Mouse (Mus musculus) MEL (cell line): ENCODE results near the gene Gm17018. TPM values are rescaled to one million over a fixed set of nuclear protein-coding genes. Genes with fewer than 3 reads are reported as not detected.

Experiments
- DNase-seq: peaks from one replicate; pipeline ENCODE4 v3.0.0; 2011; ENCODE audit warnings: low read depth, low spot score
- H3K27ac ChIP-seq: 2 replicates; pipeline ENCODE4 v1.5.1; 2012; ENCODE audit warnings: low read depth, mild to moderate bottlenecking, control low read depth, low read length, moderate library complexity; ENCODE audit not compliant: control insufficient read depth
- H3K27me3 ChIP-seq, 2 experiments: fragments of 150-350 bp in 1 of 2; sonication (generic) in 1 of 2; 2 replicates each; pipeline ENCODE4 v1.6.1; 2012; ENCODE audit warnings: low read length in 2 of 2, mild to moderate bottlenecking in 2 of 2, improper control_type of control experiment in 1 of 2, moderate library complexity in 1 of 2; ENCODE audit not compliant: insufficient read depth in 2 of 2, control insufficient read depth in 1 of 2
- H3K36me3 ChIP-seq, 2 experiments: 2 replicates each; pipeline ENCODE4 v1.6.1; 2012 to 2014; ENCODE audit warnings: low read length in 2 of 2, improper control_type of control experiment in 1 of 2, inconsistent platforms in 1 of 2, mild to moderate bottlenecking in 1 of 2; ENCODE audit not compliant: insufficient read depth in 2 of 2, control insufficient read depth in 1 of 2
- H3K4me1 ChIP-seq, 2 experiments: fragments of 150-350 bp in 1 of 2; sonication (generic) in 1 of 2; 2 replicates each; pipeline ENCODE4 v1.6.1; 2012; ENCODE audit warnings: low read length in 2 of 2, improper control_type of control experiment in 1 of 2, mild to moderate bottlenecking in 1 of 2; ENCODE audit not compliant: insufficient read depth in 2 of 2, control insufficient read depth in 1 of 2
- H3K4me3 ChIP-seq, 2 experiments: fragments of 150-350 bp in 1 of 2; sonication (generic) in 1 of 2; 2 replicates each; pipeline ENCODE4 v1.5.1; 2012; ENCODE audit warnings: low read depth in 2 of 2, low read length in 2 of 2, mild to moderate bottlenecking in 2 of 2, moderate library complexity in 2 of 2, control low read depth in 1 of 2, improper control_type of control experiment in 1 of 2; ENCODE audit not compliant: control insufficient read depth in 1 of 2, insufficient read depth in 1 of 2
- H3K79me2 ChIP-seq: 2 replicates; pipeline ENCODE4 v1.6.1; 2012; ENCODE audit warnings: mild to moderate bottlenecking, low read length, moderate library complexity; ENCODE audit not compliant: control insufficient read depth, poor library complexity, insufficient read depth
- H3K9ac ChIP-seq: 2 replicates; pipeline ENCODE4 v1.6.1; 2012; ENCODE audit warnings: low read depth, mild to moderate bottlenecking, control low read depth, low read length, moderate library complexity; ENCODE audit not compliant: control insufficient read depth, poor library complexity, severe bottlenecking
- H3K9me3 ChIP-seq: fragments of 150-350 bp; sonication (generic); replicated peaks from 2 replicates; pipeline ENCODE4 v1.6.1; 2012; ENCODE audit warnings: mild to moderate bottlenecking, low read length, improper control_type of control experiment, moderate library complexity; ENCODE audit not compliant: insufficient read depth
- CHD1 ChIP-seq: IDR thresholded peaks from 2 replicates; pipeline ENCODE4 v1.6.1; 2012; ENCODE audit warnings: low read depth, mild to moderate bottlenecking, inconsistent platforms, low read length, improper control_type of control experiment
- CHD2 ChIP-seq: IDR thresholded peaks from 2 replicates; pipeline ENCODE4 v1.6.1; 2011; ENCODE audit warnings: low read length, improper control_type of control experiment
- E2F4 ChIP-seq: IDR thresholded peaks from 2 replicates; pipeline ENCODE4 v1.6.1; 2011; ENCODE audit warnings: low read depth, low read length, improper control_type of control experiment, borderline replicate concordance
- ELF1 ChIP-seq: IDR thresholded peaks from 2 replicates; pipeline ENCODE4 v1.6.1; 2014; ENCODE audit warnings: low read depth, mild to moderate bottlenecking, inconsistent platforms, low read length, improper control_type of control experiment, moderate library complexity
- GABPA ChIP-seq: IDR thresholded peaks from 2 replicates; pipeline ENCODE4 v1.6.1; 2012; ENCODE audit warnings: low read depth, mild to moderate bottlenecking, inconsistent platforms, low read length, improper control_type of control experiment, moderate library complexity
- HCFC1 ChIP-seq: IDR thresholded peaks from 2 replicates; pipeline ENCODE4 v1.6.1; 2012; ENCODE audit warnings: low read depth, mild to moderate bottlenecking, inconsistent platforms, low read length, improper control_type of control experiment, moderate library complexity
- KAT2A ChIP-seq: conservative IDR thresholded peaks from 2 replicates; pipeline ENCODE4 v1.6.1; 2012; ENCODE audit warnings: low read depth, low read length, improper control_type of control experiment, inconsistent platforms
- MAFK ChIP-seq: IDR thresholded peaks from 2 replicates; pipeline ENCODE4 v1.6.1; 2011; ENCODE audit warnings: low read depth, mild to moderate bottlenecking, low read length, improper control_type of control experiment, borderline replicate concordance
- MEF2A ChIP-seq: IDR thresholded peaks from 2 replicates; pipeline ENCODE4 v1.6.1; 2014; ENCODE audit warnings: low read depth, mild to moderate bottlenecking, inconsistent platforms, low read length, improper control_type of control experiment; ENCODE audit not compliant: poor library complexity, insufficient replicate concordance, severe bottlenecking; ENCODE audit errors: extremely low read depth
- MYB ChIP-seq: IDR thresholded peaks from 2 replicates; pipeline ENCODE4 v1.6.1; 2011; ENCODE audit warnings: mild to moderate bottlenecking, low read depth, low read length, improper control_type of control experiment
- NELFE ChIP-seq: IDR thresholded peaks from 2 replicates; pipeline ENCODE4 v1.6.1; 2011; ENCODE audit warnings: low read depth, low read length, improper control_type of control experiment
- NRF1 ChIP-seq: IDR thresholded peaks from 2 replicates; pipeline ENCODE4 v1.6.1; 2014; ENCODE audit warnings: low read depth, mild to moderate bottlenecking, inconsistent platforms, low read length, improper control_type of control experiment, moderate library complexity; ENCODE audit not compliant: poor library complexity, insufficient read depth, severe bottlenecking
- POLR2A ChIP-seq, 2 experiments: IDR thresholded peaks; 2 replicates each; pipeline ENCODE4 v1.6.1; 2011 to 2012; ENCODE audit warnings: low read length in 2 of 2, mild to moderate bottlenecking in 2 of 2, control low read depth in 1 of 2, improper control_type of control experiment in 1 of 2, low read depth in 1 of 2, moderate library complexity in 1 of 2; ENCODE audit not compliant: control insufficient read depth in 1 of 2, insufficient read depth in 1 of 2, poor library complexity in 1 of 2
- POLR2AphosphoS2 ChIP-seq: IDR thresholded peaks from 2 replicates; pipeline ENCODE4 v1.6.1; 2011; ENCODE audit warnings: low read length, improper control_type of control experiment
- POLR2AphosphoS5 ChIP-seq: IDR thresholded peaks from 2 replicates; pipeline ENCODE4 v1.6.1; 2012; ENCODE audit warnings: low read depth, borderline replicate concordance, mild to moderate bottlenecking, inconsistent platforms, low read length, moderate library complexity, mixed read lengths
- RAD21 ChIP-seq: IDR thresholded peaks from 2 replicates; pipeline ENCODE4 v1.6.1; 2011; ENCODE audit warnings: mild to moderate bottlenecking, low read depth, low read length, improper control_type of control experiment
- TAL1 ChIP-seq: IDR thresholded peaks from 2 replicates; pipeline ENCODE4 v1.6.1; 2012; ENCODE audit warnings: mild to moderate bottlenecking, inconsistent platforms, low read length, moderate library complexity, mixed read lengths
- TCF12 ChIP-seq: IDR thresholded peaks from 2 replicates; pipeline ENCODE4 v1.6.1; 2014; ENCODE audit warnings: low read depth, mild to moderate bottlenecking, inconsistent platforms, low read length, improper control_type of control experiment, moderate library complexity
- ZC3H11A ChIP-seq: IDR thresholded peaks from 2 replicates; pipeline ENCODE4 v1.6.1; 2012; ENCODE audit warnings: low read depth, mild to moderate bottlenecking, inconsistent platforms, low read length, improper control_type of control experiment
- polyA plus RNA-seq, 2 experiments: library from polyadenylated mRNA; stranded (reverse) in 1 of 2; unstranded in 1 of 2; fragments of >175 nt in 1 of 2; fragments of >200 nt in 1 of 2; gene quantifications; 2 replicates each; pipeline versions ENCODE4 v1.2.1 to v1.2.4; 2012; ENCODE audit warnings: low replicate concordance in 2 of 2, low read depth in 1 of 2; ENCODE audit not compliant: insufficient read length in 2 of 2, insufficient read depth in 1 of 2, missing spikeins in 1 of 2
- total RNA-seq: library from RNA; depleted of rRNA; stranded (reverse); fragments of 300-350 nt; gene quantifications from 2 replicates; pipeline ENCODE4 v1.2.3, GENCODE M21; 2012

Gm17018 gene
- total and polyA plus RNA-seq, 3 experiments, result 34.9 to 62.6 TPM; not detected in 1

DNA sequence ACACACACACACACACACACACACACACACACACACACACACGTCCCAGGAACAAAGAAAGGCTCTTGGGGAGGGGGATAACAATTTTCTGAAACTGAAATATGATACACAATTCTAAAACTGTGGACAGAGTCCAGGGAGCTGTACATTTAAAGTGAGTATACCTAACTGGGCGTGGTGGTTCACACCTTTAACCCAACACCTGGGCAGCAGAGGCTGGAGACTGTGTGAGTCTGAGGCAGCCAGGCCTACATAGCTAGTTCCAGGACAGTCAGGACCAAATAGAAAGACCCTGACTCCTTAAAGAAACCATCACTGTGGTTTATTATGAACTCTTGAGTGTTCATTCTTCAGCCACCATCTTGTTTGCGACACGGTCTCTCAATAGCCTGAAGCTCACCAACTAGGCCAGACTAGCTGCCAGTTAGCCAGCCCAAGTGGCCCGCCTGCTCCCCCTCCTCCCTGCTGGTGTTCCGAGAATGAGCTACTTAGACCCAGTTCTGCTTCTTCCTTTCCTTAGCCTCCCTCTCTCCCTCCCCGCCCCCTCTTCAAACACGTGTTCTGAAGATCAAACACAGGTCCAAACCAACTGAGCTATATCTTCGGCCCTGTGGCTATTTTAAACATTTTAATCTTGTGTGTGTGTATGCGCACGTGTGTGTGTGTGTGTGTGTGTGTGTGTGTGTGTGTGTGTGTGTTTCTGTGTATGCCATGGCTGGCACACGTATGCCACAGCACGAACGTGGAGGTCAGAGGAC is 59.5 kb downstream of the Gm17018 start:
- DNase-seq, result no peak
- H3K4me3 ChIP-seq, result no peak overlapping the region
- H3K4me1 ChIP-seq, result no peaks in the 10 kb centered on the region
- no peaks in the 10 kb centered on the region for H3K27me3 ChIP-seq
- no peak for TF ChIP-seq NRF1
- TF ChIP-seq E2F4, result no peak
- no peak for TF ChIP-seq MYB
- TF ChIP-seq POLR2A (IDR thresholded peaks at IDR 0.05; ENCODE audit: control insufficient read depth in 1 of 2, insufficient read depth in 1 of 2, low read depth in 1 of 2, low read length in 2 of 2, poor library complexity in 1 of 2), result no peak
- TF ChIP-seq GABPA, result no peak
- no peak for TF ChIP-seq TAL1
- TF ChIP-seq POLR2AphosphoS5, result no peak
- TF ChIP-seq CHD1, result no peak
- no peak for TF ChIP-seq ELF1
- TF ChIP-seq HCFC1, result no peak
- no peak for TF ChIP-seq NELFE
- TF ChIP-seq ZC3H11A, result no peak
- TF ChIP-seq MAFK, result no peak
- no peak for TF ChIP-seq KAT2A
- TF ChIP-seq TCF12, result no peak
- TF ChIP-seq MEF2A, result no peak
- no peak for TF ChIP-seq RAD21
- TF ChIP-seq POLR2AphosphoS2, result no peak
- no peaks in the 10 kb centered on the region for H3K79me2 ChIP-seq
- H3K27ac ChIP-seq, result no peak overlapping the region
- H3K36me3 ChIP-seq, result no peaks in the 10 kb centered on the region
- H3K9me3 ChIP-seq, result no peaks in the 10 kb centered on the region
- no peak overlapping the region for H3K9ac ChIP-seq

DNA sequence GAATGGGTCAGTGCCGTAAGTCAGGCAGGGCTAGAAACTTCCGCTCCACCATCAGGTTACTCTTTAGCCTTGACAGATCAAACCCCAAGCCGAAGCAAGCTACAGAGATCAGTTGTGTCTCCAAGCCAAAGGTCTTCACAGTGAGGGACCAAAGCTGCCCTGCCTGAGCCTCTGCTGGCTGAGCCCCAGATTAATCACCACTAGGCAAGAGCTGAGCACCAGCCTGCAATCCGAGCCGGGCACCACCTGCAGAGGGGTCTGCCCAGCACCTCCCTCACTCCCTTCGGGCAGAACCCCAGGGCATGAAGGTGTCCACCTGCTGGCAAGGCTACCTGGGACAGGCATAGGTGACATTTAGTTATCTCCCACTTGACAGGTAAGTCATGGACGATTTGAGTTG is 60.6 kb downstream of the Gm17018 start:
- H3K9me3 ChIP-seq, result no peaks in the 10 kb centered on the region
- no peaks in the 10 kb centered on the region for H3K79me2 ChIP-seq
- H3K36me3 ChIP-seq, result no peaks in the 10 kb centered on the region
- no peaks in the 10 kb centered on the region for H3K4me1 ChIP-seq
- TF ChIP-seq CHD2, result no peak
- no peak for TF ChIP-seq POLR2A (IDR thresholded peaks at IDR 0.05; ENCODE audit: control insufficient read depth in 1 of 2, insufficient read depth in 1 of 2, low read depth in 1 of 2, low read length in 2 of 2, poor library complexity in 1 of 2)
- TF ChIP-seq CHD1, result no peak
- no peak overlapping the region for H3K4me3 ChIP-seq
- no peak overlapping the region for H3K27ac ChIP-seq
- H3K27me3 ChIP-seq, result no peaks in the 10 kb centered on the region
- DNase-seq, result no peak
- H3K9ac ChIP-seq, result no peak overlapping the region
